ENCODE assay signal across 9 mouse cellular contexts in the genomic region with DNA sequence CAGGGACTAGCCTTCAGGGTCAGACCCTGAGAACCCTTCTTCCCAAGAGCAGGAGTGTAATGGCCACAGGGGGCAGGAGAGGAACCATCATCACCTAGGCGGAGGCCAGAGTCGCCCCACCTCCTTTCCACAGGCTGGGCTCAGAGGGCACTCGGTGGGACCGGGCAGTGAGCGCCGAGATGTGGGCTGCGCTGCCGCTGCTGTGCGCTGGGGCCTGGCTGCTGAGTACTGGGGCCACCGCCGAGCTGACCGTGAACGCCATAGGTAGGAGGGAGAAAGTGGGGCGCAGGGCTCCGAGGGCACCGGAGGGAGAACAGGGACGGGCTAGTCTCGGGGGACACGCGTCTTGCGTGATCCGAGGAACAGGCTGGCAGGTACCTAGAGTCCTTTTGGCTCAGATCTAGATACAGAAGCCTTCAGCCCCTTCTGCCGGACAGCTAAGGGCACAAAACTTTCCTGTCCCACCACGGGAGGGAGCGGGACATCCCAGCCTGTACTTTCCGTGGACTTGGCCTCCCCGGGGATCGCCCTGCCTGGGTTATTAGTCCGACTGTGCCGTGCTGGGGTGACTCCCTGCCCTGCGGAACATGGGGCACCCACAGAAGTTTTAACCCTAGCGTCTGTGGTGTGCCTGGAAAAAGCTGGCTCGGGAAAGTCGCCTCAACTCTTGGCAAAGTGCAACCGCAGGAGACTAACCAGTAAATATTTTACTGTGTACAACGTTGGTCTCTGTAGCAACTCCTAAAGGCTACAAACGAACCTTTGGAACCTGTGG. TPM values are rescaled to one million over a fixed set of nuclear protein-coding genes. Genes with fewer than 3 reads are reported as not detected.
A peak's percentile ranks its signal among the peaks of the same experiment; 100 is the strongest.
DNase-seq lines count a peak whose midpoint lies in the region; ATAC-seq lines count a peak whose summit lies in the region.
"Had no signal": no experiment of that assay in that cellular context is flagged by ENCODE, and none has a peak within 500 bp of the region (broad histone marks: within the 10 kb centered on the region; RNA-seq: fewer than 3 reads in every experiment).

No protein-coding gene starts in this region.

- peak overlapping the region; percentile 40; the same call in 1 of the 2 replicates for H3K9ac ChIP-seq in embryonic facial prominence, embryonic 12.5 days
- H3K9ac ChIP-seq in heart, embryonic 13.5 days, result peak overlapping the region; percentile 86
- peak overlapping the region; percentile 81 for H3K9ac ChIP-seq in kidney, embryonic 16.5 days (replicated peaks; ENCODE audit: low read length)
- H3K9ac ChIP-seq in lung, embryonic 16.5 days (ENCODE audit: low read length), result peak overlapping the region; percentile 83

- no peak overlapping the region for H3K27ac ChIP-seq in embryonic facial prominence, embryonic 12.5 days
- H3K27ac ChIP-seq in heart, embryonic 13.5 days (replicated peaks), result peak overlapping the region; percentile 46
- H3K27ac ChIP-seq in kidney, embryonic 16.5 days (ENCODE audit: low read length), result peak overlapping the region; percentile 78
- peak overlapping the region; percentile 81 for H3K27ac ChIP-seq in lung, embryonic 16.5 days (ENCODE audit: low read length)

- H3K4me2 ChIP-seq in embryonic facial prominence, embryonic 12.5 days (replicated peaks), result peak overlapping the region; percentile 90
- H3K4me2 ChIP-seq in heart, embryonic 13.5 days, result peak overlapping the region; percentile 81
- H3K4me2 ChIP-seq in kidney, embryonic 16.5 days (replicated peaks; ENCODE audit: low read depth, low read length), result peak overlapping the region; percentile 85
- peak overlapping the region; percentile 71 for H3K4me2 ChIP-seq in lung, embryonic 16.5 days (ENCODE audit: low read depth, low read length)

- peak overlapping the region; percentile 51 for H3K4me3 ChIP-seq in erythroblast, embryonic 14.5 days (replicated peaks)
- peak overlapping the region; percentile 43 for H3K4me3 ChIP-seq in embryonic facial prominence, embryonic 12.5 days
- peak overlapping the region; percentile 69 for H3K4me3 ChIP-seq in heart, embryonic 13.5 days
- peak overlapping the region; percentile 62 for H3K4me3 ChIP-seq in kidney, embryonic 16.5 days (ENCODE audit: low read length)
- H3K4me3 ChIP-seq in lung, embryonic 16.5 days (ENCODE audit: low read length), result peak overlapping the region; percentile 65

- ATAC-seq in erythroblast, adult 5-6 weeks (replicated peaks; ENCODE audit: low FRiP score, poor library complexity, severe bottlenecking), result no peak
- ATAC-seq in embryonic facial prominence, embryonic 12.5 days (ENCODE audit: insufficient number of reproducible peaks, insufficient read depth, low FRiP score, low TSS enrichment), result peak; percentile 73; the same call in 1 of the 2 replicates
- ATAC-seq in heart, embryonic 13.5 days (ENCODE audit: extremely low read depth, insufficient number of reproducible peaks, low FRiP score, low TSS enrichment), result peak; percentile 72; the same call in 1 of the 2 replicates
- peak; percentile 97 for ATAC-seq in kidney, embryonic 16.5 days (ENCODE audit: low FRiP score, low TSS enrichment)
- ATAC-seq in lung, embryonic 16.5 days (ENCODE audit: low read depth), result peak; percentile 94
- ATAC-seq in neutrophil, adult 5-6 weeks (ENCODE audit: extremely low read depth, insufficient number of reproducible peaks, low FRiP score, poor library complexity, severe bottlenecking), result peak; percentile 99

- WGBS in embryonic facial prominence, embryonic 12.5 days, result under 1% methylated on average over 37 of the region's 37 CpGs
- under 1% methylated on average over 37 of the region's 37 CpGs for WGBS in heart, embryonic 13.5 days
- under 1% methylated on average over 37 of the region's 37 CpGs for WGBS in kidney, embryonic 16.5 days
- WGBS in lung, embryonic 16.5 days, result 0% methylated on average over 36 of the region's 37 CpGs

- no peaks in the 10 kb centered on the region for H3K36me3 ChIP-seq in erythroblast, embryonic 14.5 days (ENCODE audit: control insufficient read depth)
- H3K36me3 ChIP-seq in embryonic facial prominence, embryonic 12.5 days, result no peaks in the 10 kb centered on the region
- H3K36me3 ChIP-seq in heart, embryonic 13.5 days, result no peaks in the 10 kb centered on the region
- no peaks in the 10 kb centered on the region for H3K36me3 ChIP-seq in kidney, embryonic 16.5 days (ENCODE audit: insufficient read depth, low read length)
- no peaks in the 10 kb centered on the region for H3K36me3 ChIP-seq in lung, embryonic 16.5 days (ENCODE audit: control insufficient read depth, insufficient read depth, low read length)
- H3K36me3 ChIP-seq: G1E had no signal

- no peaks in the 10 kb centered on the region for H3K9me3 ChIP-seq in erythroblast, embryonic 14.5 days (ENCODE audit: control insufficient read depth, low read length)
- no peaks in the 10 kb centered on the region for H3K9me3 ChIP-seq in embryonic facial prominence, embryonic 12.5 days
- H3K9me3 ChIP-seq in heart, embryonic 13.5 days, result no peaks in the 10 kb centered on the region
- H3K9me3 ChIP-seq in kidney, embryonic 16.5 days (ENCODE audit: low read length), result no peaks in the 10 kb centered on the region
- H3K9me3 ChIP-seq in lung, embryonic 16.5 days (ENCODE audit: control insufficient read depth, low read length), result no peaks in the 10 kb centered on the region

- no peaks in the 10 kb centered on the region for H3K4me1 ChIP-seq in erythroblast, embryonic 14.5 days (ENCODE audit: control insufficient read depth)
- no peaks in the 10 kb centered on the region for H3K4me1 ChIP-seq in embryonic facial prominence, embryonic 12.5 days
- peaks cover 8% of the 10 kb centered on the region; the same call in 1 of the 2 replicates for H3K4me1 ChIP-seq in heart, embryonic 13.5 days
- no peaks in the 10 kb centered on the region for H3K4me1 ChIP-seq in kidney, embryonic 16.5 days (ENCODE audit: insufficient read depth, low read length)
- 0 out of 2 replicates have a peak, but pooled peaks cover 3% of the 10 kb centered on the region for H3K4me1 ChIP-seq in lung, embryonic 16.5 days (replicated peaks; ENCODE audit: control insufficient read depth, insufficient read depth, low read length)

- peaks cover 10% of the 10 kb centered on the region for H3K27me3 ChIP-seq in erythroblast, embryonic 14.5 days (ENCODE audit: control insufficient read depth)
- H3K27me3 ChIP-seq in embryonic facial prominence, embryonic 12.5 days, result peaks cover 3% of the 10 kb centered on the region; the same call in 1 of the 2 replicates
- no peaks in the 10 kb centered on the region for H3K27me3 ChIP-seq in heart, embryonic 13.5 days (replicated peaks)
- no peaks in the 10 kb centered on the region for H3K27me3 ChIP-seq in kidney, embryonic 16.5 days (ENCODE audit: insufficient read depth, low read length)
- H3K27me3 ChIP-seq in lung, embryonic 16.5 days (ENCODE audit: control insufficient read depth, insufficient read depth, low read depth, low read length), result no peaks in the 10 kb centered on the region

- DNase-seq in thymus, postnatal 4 days, result peak; percentile 19

RNA-seq across cellular contexts. Expression of a gene that starts 0.6 kb away (rescaled TPM):
- 0.08 and 0.19 TPM in 2 replicates for polyA plus RNA-seq in erythroblast, embryonic 14.5 days (2012)
- total RNA-seq in erythroblast, adult 5-6 weeks (2015; ENCODE audit: low replicate concordance), result 61.0 and 131 TPM in 2 replicates
- total RNA-seq in erythroblast, adult 5-6 weeks (2017; ENCODE audit: low replicate concordance), result 25.6 and 30.1 TPM in 2 replicates
- 13.4 and 14.6 TPM in 2 replicates for polyA plus RNA-seq in embryonic facial prominence, embryonic 12.5 days (2016; fragmentation: Nextera tagmentation; extraction: Ambion mirVana)
- 46.5 and 49.8 TPM in 2 replicates for polyA plus RNA-seq in heart, embryonic 13.5 days (2015; fragmentation: Nextera tagmentation; extraction: Ambion mirVana)
- 123 and 152 TPM in 2 replicates for polyA plus RNA-seq in kidney, embryonic 16.5 days (2015; fragmentation: Nextera tagmentation; extraction: Ambion mirVana)
- polyA plus RNA-seq in lung, embryonic 16.5 days (2015; fragmentation: Nextera tagmentation; extraction: Ambion mirVana), result 831 and 1,077 TPM in 2 replicates
- total RNA-seq in neutrophil, adult 5-6 weeks (2017), result 201 and 215 TPM in 2 replicates
- polyA plus RNA-seq: G1E had no signal

Comparison
In these comparisons a context has a peak if more than half of its experiments do, and no peak if none do; other contexts are left out.
1. RNA of a gene that starts 0.6 kb away (polyA plus RNA-seq): 831 to 1,077 TPM in lung, embryonic 16.5 days, 123 to 152 TPM in kidney, embryonic 16.5 days, 46.5 to 49.8 TPM in heart, embryonic 13.5 days and 13.4 to 14.6 TPM in embryonic facial prominence, embryonic 12.5 days; 0.08 to 0.19 TPM in erythroblast, embryonic 14.5 days; every median in the first group is over 10 times any median in the second.
2. Peak in every context shown above with its lines, with median percentiles within 50 percentile points of each other: H3K4me3 ChIP-seq, H3K4me2 ChIP-seq and H3K9ac ChIP-seq.